Mouse (Mus musculus) induced T-regulatory cell, adult 2 months (primary cell): Measurements from ENCODE around the gene Vsig4.
A peak's percentile ranks its signal among the peaks of the same experiment; 100 is the strongest.
"Not testable (repeated sequence)": the region's sequence is repeated elsewhere in the genome, so short reads cannot be mapped to it uniquely, and the experiment has no call there.

Experiments used
- DNase-seq: peaks from one replicate; pipeline ENCODE4 v3.0.0-alpha.2; 2012; ENCODE audit warnings: low read depth

Gene Vsig4

DNA sequence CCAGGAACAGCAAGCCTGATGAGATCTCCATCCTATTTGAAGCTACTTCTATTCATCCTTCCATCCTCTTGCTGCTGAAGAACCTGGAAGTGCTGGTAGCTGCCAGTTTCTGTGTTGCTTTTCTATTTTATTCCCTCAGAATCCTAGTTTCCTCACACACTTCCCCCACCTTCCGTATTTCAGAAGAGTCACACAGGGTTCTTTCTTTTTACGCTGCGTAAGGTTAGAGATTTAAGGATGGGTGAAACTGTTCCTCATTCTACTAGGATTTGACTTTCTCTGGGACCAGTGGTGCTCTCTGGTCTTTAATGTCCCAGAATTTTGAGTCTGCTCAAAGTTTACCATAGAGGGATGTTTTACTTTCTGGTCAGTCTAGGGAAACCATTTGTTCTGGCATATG is at the start of gene Vsig4:
Vsig4 (minus strand) TSS at position 101 of the 400 bp plus-strand sequence.
- no peak for DNase-seq

DNA sequence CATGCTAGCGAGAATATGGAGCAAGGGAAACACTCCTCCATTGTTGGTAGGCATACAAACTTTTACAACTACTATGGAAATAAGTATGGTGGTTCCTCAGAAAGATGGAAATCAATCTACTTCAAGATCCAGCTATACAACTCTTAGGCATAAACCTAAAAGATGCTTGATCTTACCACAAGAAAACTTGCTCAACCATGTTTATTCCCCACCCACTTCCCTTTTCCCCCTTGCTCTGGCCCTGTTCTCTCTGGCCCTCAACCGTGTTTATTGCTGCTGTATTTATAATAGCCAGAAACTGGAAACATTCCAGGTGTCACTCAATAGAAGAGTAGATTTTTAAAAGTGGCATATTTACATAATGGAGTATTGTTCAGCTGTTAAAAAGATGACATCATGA is 45.9 kb upstream of the Vsig4 start:
- no peak for DNase-seq

DNA sequence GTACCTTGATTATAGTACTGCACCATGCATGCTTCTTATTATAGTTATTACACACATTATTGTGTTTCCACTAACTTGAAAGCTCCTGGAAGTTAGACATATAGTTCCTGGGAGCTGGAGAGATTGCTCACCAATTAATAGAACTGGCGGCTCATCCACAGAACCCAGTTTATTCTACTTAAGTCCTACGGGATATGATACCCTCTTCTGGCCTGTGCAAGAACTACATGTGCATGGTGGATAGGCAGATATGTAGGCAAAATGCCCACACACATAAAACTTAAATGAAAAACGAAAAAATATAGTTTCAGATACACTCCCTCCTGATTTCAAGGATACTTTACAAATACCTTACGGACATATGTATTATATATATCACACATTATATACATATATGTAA is 36.5 kb upstream of the Vsig4 start:
- DNase-seq, result peak; percentile 7

DNA sequence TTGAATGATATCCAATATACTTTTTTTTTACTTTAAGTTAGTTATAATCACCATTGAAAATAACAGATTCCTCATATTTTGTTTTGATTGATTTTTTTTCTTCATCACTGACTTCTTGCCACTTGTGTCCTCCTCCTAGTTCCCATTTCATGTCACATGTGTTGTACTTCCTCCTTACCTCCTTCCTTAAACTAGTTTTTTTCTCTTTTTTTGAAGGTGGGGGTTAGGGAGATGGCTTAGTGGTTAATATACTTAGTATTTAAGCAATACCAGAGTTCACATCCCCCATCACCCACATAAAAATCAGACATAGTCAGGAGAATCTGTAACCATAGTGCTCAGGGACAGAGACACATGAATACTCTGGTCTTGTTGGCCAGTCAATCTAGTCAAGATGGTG is 36.7 kb downstream of the Vsig4 start:
- DNase-seq, result no peak

DNA sequence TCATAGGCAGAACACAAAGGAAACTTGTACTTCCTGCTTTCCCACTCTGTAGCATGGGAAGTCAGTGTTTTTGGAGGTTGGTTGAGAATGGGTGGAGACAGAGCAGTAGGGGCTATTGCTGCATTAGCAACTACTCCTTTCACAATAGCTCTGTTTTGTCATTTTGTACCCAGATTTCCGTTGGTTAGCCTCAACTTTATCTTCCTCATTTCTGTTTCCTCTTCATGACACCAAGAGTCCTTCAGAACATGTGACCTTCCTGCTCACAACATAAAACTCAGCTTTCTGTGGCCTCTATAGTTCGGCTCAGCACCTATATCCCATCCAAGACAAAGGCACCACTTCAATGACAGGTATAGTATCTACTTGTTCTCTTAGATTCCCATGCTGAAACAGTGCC is 53.6 kb downstream of the Vsig4 start:
- peak; percentile 0 for DNase-seq

DNA sequence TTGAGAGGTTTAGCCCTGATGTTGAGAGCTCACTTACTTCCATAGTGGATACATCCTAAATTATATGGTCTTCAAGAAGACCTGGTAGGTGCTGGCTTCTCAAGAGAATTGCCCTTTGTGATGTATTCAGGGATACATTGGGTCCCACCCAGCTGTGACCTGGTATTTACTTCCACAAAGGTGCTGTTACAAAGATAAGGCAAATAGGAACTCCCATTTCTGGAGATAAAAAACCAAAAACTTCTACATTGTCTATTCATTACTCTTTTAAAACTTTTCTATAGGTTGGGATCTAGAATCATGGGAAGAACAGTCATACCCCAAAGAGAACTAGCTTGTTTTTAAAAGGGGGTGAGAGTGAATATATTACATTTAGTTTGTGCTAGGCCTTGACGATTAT is 54.2 kb downstream of the Vsig4 start:
- DNase-seq, result no peak

DNA sequence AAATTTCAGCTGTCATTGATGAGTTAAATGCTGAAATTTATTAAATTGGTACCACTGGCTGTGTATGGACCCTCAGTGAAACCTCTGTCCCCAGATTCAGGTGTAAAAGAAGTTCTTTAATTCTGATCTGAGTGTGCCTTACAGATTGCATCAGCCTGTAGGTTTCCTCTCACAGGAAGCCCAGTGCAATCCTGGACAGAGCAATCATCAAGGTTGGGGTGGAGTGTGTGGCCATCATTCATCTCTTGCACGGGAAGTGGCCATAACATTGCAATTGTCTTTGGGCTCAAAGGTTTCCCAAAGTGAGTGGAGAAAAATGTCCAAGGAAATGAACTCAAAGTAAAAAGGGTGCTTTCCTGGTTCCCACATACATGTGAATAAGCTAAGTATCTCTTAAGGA is 57.5 kb downstream of the Vsig4 start:
- DNase-seq, result no peak

DNA sequence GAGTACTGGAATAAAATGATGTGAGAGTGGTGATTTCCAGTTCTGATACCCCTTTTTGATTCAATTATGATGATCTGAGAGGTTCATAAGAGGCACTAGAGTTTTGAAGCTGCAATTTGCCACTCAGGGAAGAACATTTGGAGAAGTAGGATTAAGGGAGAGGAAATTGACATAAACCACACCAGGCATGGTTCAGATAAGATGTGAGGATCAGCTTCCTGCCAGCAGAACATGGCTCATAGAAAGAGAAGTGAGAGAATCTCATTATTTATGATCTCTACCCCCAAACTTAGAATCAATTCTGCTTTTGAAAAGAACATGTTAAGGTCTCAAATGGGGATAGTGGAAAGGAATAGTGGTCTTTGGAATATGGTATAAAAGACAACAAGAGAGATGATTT is 66.2 kb downstream of the Vsig4 start:
- DNase-seq, result no peak

DNA sequence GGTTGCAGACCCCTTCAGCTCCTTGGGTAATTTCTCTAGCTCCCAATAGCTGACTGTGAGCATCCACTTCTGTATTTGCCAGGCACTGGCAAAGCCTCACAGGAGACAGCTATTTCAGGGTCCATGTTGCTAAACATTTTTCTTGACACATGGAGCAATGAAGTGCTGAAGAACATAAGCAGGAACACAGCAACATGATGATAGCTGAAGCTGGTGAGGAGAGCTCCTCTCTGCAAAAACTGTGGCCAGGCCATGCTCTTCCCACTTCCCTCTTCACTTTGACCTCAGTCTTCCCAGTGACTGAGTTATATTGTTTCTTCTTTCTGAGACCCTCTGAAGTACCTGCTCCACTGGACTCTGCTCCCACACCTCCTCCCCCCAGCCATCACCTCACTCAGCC is 67.8 kb downstream of the Vsig4 start:
- no peak for DNase-seq

DNA sequence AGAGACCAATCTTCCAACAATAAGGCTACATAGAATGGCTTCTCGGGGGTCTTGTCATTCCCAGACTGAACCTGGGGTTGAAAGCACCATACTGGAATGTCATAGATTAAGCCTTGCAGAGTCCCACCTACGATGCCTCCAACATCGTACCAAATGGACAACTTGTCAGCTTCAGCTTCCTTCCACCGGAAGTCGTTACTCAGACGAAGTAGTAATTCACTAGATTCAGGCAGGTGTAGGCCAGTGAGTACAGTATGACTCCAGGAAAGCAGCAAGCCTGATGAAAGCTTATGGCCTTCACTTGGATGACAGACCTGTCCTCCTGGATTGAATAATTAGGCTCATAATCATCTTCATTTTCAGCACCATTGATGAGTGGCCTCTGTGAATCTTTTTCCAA is 69.0 kb downstream of the Vsig4 start:
- DNase-seq, result no peak

DNA sequence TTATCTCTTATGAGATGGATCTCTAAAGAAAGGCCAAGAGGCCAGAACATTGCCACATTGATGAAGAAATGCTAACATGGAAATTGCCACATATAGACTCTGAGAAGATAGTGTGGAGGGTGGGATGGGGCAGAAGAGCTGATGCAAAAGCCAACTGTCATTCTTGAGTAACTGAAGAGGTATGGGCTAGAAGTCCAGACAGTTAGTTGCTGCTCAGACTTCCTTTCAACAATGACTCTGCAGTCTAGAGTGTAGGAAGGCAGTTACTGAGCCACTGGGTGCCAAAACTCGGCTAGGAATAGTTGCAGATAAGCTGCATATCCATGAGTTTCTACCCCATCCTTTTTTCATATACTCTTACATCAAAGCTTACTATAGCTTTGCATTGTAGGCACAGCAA is 75.2 kb downstream of the Vsig4 start:
- DNase-seq, result no peak

DNA sequence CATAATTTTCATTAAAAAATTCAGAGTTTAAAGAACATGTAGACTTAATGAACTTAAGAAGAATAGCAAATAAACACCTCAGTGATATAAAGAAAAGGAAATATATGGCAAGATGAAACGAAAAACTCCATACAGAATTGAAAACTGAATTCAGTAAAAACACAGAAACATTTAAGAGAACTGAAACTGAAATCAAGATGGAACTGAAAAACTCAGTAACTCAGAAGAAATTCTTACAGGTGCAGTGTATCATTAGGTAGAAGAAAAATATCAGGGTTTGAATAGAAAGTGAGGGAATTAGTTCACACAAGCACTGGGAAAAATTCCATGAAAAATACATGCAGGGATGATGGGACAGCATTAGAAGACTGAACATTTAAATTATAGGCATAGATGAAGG is 86.4 kb downstream of the Vsig4 start:
- no peak for DNase-seq

DNA sequence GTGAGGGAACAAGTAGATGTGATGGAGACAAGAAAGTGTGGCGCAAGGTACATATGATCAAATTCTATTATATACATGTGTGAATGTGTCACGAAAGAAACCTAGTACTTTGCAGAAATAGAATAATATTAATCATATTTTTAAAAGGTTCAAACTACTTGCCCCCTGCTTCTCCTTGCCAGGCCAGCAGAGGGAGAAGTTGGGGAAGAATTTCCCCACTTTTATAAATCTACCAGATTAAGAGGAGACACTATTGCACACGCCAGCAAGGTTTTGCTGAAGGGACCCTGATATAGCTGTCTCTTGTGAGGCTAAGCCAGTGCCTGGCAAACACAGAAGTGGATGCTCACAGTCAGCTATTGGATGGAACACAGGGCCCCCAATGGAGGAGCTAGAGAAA is 88.1 kb downstream of the Vsig4 start:
- DNase-seq, result not testable (repeated sequence)
